Mouse (Mus musculus) midbrain, embryonic 11.5 days (tissue): ENCODE measurements around the gene Atp9a. TPM values are rescaled to one million over a fixed set of nuclear protein-coding genes. Genes with fewer than 3 reads are reported as not detected.
A peak's percentile ranks its signal among the peaks of the same experiment; 100 is the strongest.

Source experiments
- ATAC-seq: fragments of 200-750 bp; cut with Nextera tagmentation; 2 replicates; pipeline ENCODE4 v1.8.0; 2017; ENCODE audit warnings: moderate TSS enrichment, moderate library complexity; ENCODE audit not compliant: low FRiP score
- DNase-seq: peaks from one replicate; pipeline ENCODE4 v3.0.0; 2015; ENCODE audit warnings: low spot score; ENCODE audit errors: missing footprints
- H3K27ac ChIP-seq: fragments of 300-500 bp; sonication (generic); 2 replicates; pipeline ENCODE4 v1.5.1; 2014; ENCODE audit warnings: low read depth, low read length
- H3K27me3 ChIP-seq: fragments of 300-500 bp; sonication (generic); 2 replicates; pipeline ENCODE4 v1.6.1; 2014; ENCODE audit warnings: mild to moderate bottlenecking, low read length, moderate library complexity, mixed read lengths; ENCODE audit not compliant: control insufficient read depth, insufficient read depth
- H3K36me3 ChIP-seq: fragments of 300-500 bp; sonication (generic); 2 replicates; pipeline ENCODE4 v1.6.1; 2014; ENCODE audit warnings: mild to moderate bottlenecking, low read length, moderate library complexity, mixed read lengths; ENCODE audit not compliant: control insufficient read depth, insufficient read depth
- H3K4me1 ChIP-seq: fragments of 300-500 bp; sonication (generic); 2 replicates; pipeline ENCODE4 v1.6.1; 2014; ENCODE audit warnings: low read length; ENCODE audit not compliant: control insufficient read depth, insufficient read depth
- H3K4me2 ChIP-seq: fragments of 300-500 bp; sonication (generic); 2 replicates; pipeline ENCODE4 v1.6.1; 2014; ENCODE audit warnings: mild to moderate bottlenecking, moderate library complexity
- H3K4me3 ChIP-seq: fragments of 300-500 bp; sonication (generic); 2 replicates; pipeline ENCODE4 v1.5.1; 2014; ENCODE audit warnings: low read depth, low read length
- H3K9ac ChIP-seq: fragments of 300-500 bp; sonication (generic); 2 replicates; pipeline ENCODE4 v1.6.1; 2014; ENCODE audit warnings: low read length
- H3K9me3 ChIP-seq: fragments of 300-500 bp; sonication (generic); 2 replicates; pipeline ENCODE4 v1.6.1; 2016; ENCODE audit warnings: low read length; ENCODE audit not compliant: control insufficient read depth
- WGBS: fragments of 180-500 bp; shearing (Covaris S2); extraction: QIAGEN DNeasy Blood & Tissue Kit; methylation state at CpG from one replicate; pipeline ENCODE4 v1.1.7; 2014; 5-methylcytosine and 5-hydroxymethylcytosine counted together
- polyA plus RNA-seq: library from polyadenylated mRNA; unstranded; fragments of >200 nt; fragmentation: Nextera tagmentation; extraction: Ambion mirVana; gene quantifications from 2 replicates; pipeline ENCODE4 v1.2.1, GENCODE M21; 2014

Atp9a gene
- polyA plus RNA-seq, 1 experiment from 2014 or later, result 16.8 TPM

DNA sequence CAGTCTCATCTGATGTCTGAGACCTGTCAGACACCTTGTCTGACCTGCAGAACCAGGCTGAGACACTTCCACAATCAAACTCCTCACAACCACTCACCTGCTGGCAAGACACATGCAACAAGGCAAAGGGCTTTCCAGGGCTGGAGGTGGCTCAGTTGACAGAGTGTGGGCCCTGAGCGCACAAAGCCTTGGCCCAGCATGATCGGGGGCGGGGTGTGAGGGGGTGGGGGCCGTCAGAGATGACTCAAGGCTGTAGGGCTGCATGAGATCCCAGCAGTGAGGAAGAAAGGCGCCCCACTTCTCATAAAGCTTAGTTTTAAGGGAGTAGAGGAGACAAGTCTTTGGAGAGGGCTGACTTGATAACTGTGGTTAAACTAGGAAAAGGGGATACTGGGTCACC lies 78.5 kb downstream of the Atp9a start:
- Histone ChIP-seq H3K27ac (no peak overlapping the region), H3K36me3 (0 out of 2 replicates have a peak, but pooled peaks cover 2% of the 10 kb centered on the region), H3K4me3 (no peak overlapping the region), H3K9ac (no peak overlapping the region), H3K4me1 (no peaks in the 10 kb centered on the region), H3K9me3 (no peaks in the 10 kb centered on the region), H3K4me2 (no peak overlapping the region), H3K27me3 (no peaks in the 10 kb centered on the region)
- DNase-seq (no peak), ATAC-seq (no peak)
- 76% methylated on average over 5 of the region's 5 CpGs for WGBS

DNA sequence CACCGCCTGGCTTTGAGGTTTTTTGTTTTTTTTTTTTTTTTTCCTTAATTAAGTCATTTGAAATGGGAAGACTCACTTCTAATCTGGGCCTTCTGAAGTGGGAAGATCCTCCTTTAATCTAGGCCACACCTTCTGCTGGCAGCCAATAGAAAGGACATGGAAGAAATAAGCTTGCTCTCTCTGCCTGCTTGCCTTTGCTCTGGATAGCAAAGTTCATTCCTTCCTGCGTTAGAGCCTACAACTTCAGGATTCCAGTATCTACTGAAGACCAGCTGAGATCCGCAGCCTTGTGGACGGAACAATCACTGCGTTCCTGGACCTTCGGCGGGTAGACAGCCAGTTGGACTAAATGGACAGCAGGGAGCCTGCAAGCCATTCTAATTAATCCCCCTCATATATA lies 79.0 kb downstream of the Atp9a start:
- Histone ChIP-seq H3K27me3 (no peaks in the 10 kb centered on the region), H3K9me3 (no peaks in the 10 kb centered on the region), H3K36me3 (0 out of 2 replicates have a peak, but pooled peaks cover 2% of the 10 kb centered on the region), H3K4me2 (no peak overlapping the region), H3K27ac (no peak overlapping the region), H3K9ac (no peak overlapping the region), H3K4me1 (no peaks in the 10 kb centered on the region), H3K4me3 (no peak overlapping the region)
- no peak for ATAC-seq
- 80% methylated on average over 7 of the region's 7 CpGs for WGBS
- DNase-seq, result no peak

DNA sequence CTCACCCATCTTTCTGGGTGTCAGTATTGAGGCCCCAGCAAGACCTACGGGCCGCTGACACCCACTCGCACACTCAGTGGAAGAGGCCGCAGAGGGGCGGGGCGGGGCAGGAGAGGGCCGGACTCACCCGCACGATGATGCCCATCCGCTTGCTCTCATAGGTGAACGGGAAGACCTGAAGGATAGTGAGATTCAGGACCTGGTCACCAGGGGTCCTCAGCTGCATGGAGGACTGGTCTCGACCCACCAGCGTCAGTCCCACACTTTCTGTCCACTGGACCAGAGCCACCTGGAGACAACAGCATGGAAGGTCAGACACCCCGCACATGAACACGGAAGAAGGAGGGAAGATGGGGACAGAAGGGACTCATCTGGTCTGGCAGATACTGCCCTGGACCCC lies 80.4 kb downstream of the Atp9a start:
- Histone ChIP-seq H3K4me3 (no peak overlapping the region), H3K27me3 (no peaks in the 10 kb centered on the region), H3K27ac (no peak overlapping the region), H3K9me3 (no peaks in the 10 kb centered on the region), H3K36me3 (0 out of 2 replicates have a peak, but pooled peaks cover 2% of the 10 kb centered on the region), H3K4me2 (no peak overlapping the region), H3K9ac (no peak overlapping the region), H3K4me1 (no peaks in the 10 kb centered on the region)
- DNase-seq, result no peak
- 0 out of 2 replicates have a peak, but pooled peaks have one; percentile 16 for ATAC-seq
- 72% methylated on average over 15 of the region's 15 CpGs for WGBS

DNA sequence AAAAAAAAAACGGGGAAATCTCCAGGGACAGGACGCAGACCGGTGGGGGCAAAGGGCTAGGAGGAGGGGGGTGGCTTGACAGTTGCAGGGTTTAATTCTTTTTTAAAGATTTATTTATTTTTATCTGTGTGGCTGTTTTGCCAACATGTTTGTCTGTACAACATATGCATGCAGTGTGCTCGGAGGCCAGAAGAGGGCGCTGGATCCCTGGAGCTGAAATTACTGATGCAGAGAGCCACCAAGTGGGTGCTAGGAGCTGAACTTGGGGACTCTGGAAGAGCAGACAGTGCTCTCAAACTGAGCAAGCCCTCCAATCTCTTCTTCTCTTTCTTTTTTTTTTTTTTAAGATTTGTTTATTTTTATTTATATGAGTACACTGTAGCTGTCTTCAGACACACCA lies 81.9 kb downstream of the Atp9a start:
- ATAC-seq, result no peak
- Histone ChIP-seq H3K4me2 (no peak overlapping the region), H3K4me1 (no peaks in the 10 kb centered on the region), H3K9ac (no peak overlapping the region), H3K9me3 (no peaks in the 10 kb centered on the region), H3K27me3 (no peaks in the 10 kb centered on the region), H3K4me3 (no peak overlapping the region), H3K27ac (no peak overlapping the region), H3K36me3 (0 out of 2 replicates have a peak, but pooled peaks cover 2% of the 10 kb centered on the region)
- no peak for DNase-seq
- 59% methylated on average over 5 of the region's 5 CpGs for WGBS

DNA sequence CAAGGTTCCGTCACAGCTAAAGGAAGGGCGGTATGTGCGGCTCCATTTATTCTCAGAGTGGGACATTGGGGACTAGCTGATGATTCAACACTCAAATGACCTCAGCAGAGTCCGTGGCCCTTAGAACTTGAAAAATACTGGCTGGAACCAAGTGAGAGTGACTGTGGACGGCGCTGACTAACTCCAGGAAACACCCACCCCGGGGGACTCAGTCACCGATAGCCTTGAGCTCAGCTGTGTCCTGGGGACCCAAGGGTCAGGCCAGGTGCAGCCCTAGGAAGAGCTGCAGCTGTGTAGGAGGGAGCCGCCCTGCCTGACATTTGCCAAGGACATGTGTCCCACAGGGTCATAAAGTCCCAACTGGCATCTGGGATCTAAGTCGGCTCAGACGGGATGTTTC lies 83.7 kb downstream of the Atp9a start:
- ATAC-seq, result no peak
- H3K36me3 ChIP-seq, result 0 out of 2 replicates have a peak, but pooled peaks cover 2% of the 10 kb centered on the region

DNA sequence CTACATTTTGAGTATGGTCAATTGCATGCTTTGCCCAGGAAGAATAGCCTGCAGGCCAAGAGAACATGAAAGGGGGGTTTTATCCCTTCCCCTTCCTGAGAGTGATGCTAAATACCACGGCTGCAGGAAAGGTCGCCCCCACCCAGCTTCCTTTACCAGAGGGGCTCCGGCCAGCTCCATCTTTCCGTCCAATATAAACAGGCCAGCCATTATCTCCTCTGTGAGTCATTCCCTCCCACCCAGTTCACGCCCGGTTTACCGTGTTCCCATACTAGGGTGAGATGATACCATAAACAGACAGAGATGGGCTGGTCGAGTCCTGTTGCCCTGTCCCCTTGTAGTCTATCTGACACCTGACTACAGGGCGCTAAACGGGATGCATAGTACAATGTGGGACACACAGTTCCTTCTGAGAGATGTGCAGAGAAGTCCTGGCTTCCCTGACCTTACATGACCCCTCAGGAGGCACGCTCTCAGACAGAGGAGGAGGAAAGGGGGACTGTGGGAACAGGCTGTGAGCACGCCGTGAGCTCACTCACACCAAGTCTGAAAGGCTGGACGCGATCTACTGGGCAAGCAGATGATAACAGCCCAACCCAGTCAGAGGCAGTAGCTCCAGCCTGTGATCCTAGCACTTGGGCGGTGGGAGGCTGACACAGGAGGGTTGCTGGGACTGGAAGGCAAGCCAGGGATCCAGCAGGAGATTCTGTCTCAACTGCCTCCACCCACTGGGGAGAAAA lies 85.5 kb downstream of the Atp9a start:
- DNase-seq (no peak), ATAC-seq (no peak)
- 0 out of 2 replicates have a peak, but pooled peaks cover 2% of the 10 kb centered on the region for H3K36me3 ChIP-seq
- H3K4me3 ChIP-seq, result no peak overlapping the region
- no peaks in the 10 kb centered on the region for H3K27me3 ChIP-seq
- no peak overlapping the region for H3K27ac ChIP-seq
- H3K9ac ChIP-seq, result no peak overlapping the region
- H3K4me2 ChIP-seq, result no peak overlapping the region
- 81% methylated on average over 16 of the region's 16 CpGs for WGBS
- H3K9me3 ChIP-seq, result no peaks in the 10 kb centered on the region
- H3K4me1 ChIP-seq, result no peaks in the 10 kb centered on the region

More for the DNA sequence above, 83.7 kb downstream of the Atp9a start:
- Histone ChIP-seq H3K4me3 (no peak overlapping the region), H3K9ac (no peak overlapping the region), H3K9me3 (no peaks in the 10 kb centered on the region), H3K4me2 (no peak overlapping the region), H3K27me3 (no peaks in the 10 kb centered on the region), H3K4me1 (no peaks in the 10 kb centered on the region), H3K27ac (no peak overlapping the region)
- 92% methylated on average over 11 of the region's 11 CpGs for WGBS
- no peak for DNase-seq

DNA sequence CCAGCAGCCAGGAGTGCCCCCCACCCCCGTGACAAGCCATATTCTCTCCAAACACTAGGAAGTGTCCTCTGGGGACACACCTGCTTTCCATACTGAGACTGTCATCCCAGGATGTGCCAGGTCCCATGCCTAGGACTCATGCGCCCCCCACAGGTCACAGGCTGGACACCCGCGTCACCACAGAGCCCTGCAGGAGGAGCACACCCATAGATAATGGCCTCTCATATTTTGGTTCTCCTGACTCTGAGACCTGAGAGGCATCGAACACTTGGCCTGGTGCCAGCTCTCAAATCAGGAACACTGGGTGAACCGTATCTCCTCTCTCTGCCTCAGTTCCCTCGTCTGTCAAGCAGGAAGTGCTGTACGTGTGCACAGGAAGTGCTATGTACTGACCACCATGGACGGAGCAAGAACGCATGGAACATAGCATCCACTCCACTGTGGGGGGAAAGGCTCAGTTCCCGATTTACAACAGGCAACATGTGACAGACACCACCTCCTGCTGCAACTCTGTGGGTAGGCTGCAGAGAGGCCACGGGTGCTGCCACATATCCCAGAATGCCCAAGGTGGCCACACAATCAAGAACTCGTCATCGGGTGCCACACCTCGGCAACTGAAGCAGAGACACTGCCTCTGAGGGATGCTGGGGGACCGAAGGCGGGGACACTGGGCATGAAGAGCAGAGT lies 87.1 kb downstream of the Atp9a start:
- ATAC-seq, result no peak
- Histone ChIP-seq H3K36me3 (no peaks in the 10 kb centered on the region), H3K4me2 (no peak overlapping the region), H3K4me1 (no peaks in the 10 kb centered on the region), H3K9ac (no peak overlapping the region), H3K4me3 (no peak overlapping the region), H3K27me3 (no peaks in the 10 kb centered on the region), H3K9me3 (no peaks in the 10 kb centered on the region), H3K27ac (no peak overlapping the region)
- no peak for DNase-seq
- 76% methylated on average over 17 of the region's 17 CpGs for WGBS

DNA sequence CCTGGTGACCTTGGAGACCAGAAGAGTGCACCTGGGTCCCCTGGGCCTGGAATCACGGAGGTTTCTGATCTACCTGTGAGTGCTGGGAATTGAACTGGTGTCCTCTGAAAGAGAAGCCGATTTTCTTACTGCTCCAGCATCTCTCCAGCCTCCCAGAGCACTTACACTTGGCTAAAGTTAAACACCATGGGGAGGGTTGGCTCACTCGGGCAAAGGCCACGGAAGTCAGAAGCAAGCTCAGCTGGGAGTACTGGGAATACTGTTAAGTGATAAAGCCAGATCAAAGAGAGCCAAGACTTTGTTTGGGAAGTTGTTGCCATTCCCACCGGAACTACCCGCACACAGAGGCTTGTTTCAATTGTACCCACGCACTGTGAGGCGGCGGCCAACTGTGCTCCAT lies 87.7 kb downstream of the Atp9a start:
- no peak for ATAC-seq
- Histone ChIP-seq H3K36me3 (no peaks in the 10 kb centered on the region; the same call in 1 of the 2 replicates), H3K9ac (no peak overlapping the region), H3K9me3 (no peaks in the 10 kb centered on the region), H3K4me3 (no peak overlapping the region), H3K27ac (no peak overlapping the region), H3K4me1 (no peaks in the 10 kb centered on the region), H3K4me2 (no peak overlapping the region), H3K27me3 (no peaks in the 10 kb centered on the region)
- WGBS, result 76% methylated on average over 9 of the region's 9 CpGs
- DNase-seq, result no peak

DNA sequence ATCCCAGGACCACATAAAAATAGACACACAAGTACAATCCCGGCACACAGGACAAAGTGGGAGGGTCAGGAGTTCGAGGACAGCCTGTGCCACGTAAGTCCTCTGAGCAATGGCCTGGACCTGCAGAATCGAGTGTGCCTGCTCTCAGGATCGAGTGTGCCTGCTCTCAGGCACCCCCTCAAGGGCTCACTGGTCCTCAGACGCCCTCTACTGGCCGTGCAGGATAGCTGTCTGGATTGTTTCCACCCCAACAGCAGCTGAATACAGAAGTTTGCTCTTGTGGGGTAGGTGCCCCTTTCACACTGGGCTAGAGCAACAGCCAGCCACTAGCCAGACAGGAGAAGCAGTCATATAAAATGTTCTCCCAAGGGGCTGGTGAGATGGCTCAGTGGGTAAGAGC lies 90.5 kb downstream of the Atp9a start:
- Histone ChIP-seq H3K9ac (no peak overlapping the region), H3K4me1 (no peaks in the 10 kb centered on the region), H3K36me3 (no peaks in the 10 kb centered on the region; the same call in 1 of the 2 replicates), H3K9me3 (no peaks in the 10 kb centered on the region), H3K27ac (no peak overlapping the region), H3K4me2 (no peak overlapping the region), H3K4me3 (no peak overlapping the region), H3K27me3 (no peaks in the 10 kb centered on the region)
- DNase-seq (no peak), ATAC-seq (0 out of 2 replicates have a peak, but pooled peaks have one; percentile 27)
- 47% methylated on average over 7 of the region's 7 CpGs for WGBS
